Mouse (Mus musculus): ENCODE measurements around the gene Tmem213. TPM values are rescaled to one million over a fixed set of nuclear protein-coding genes. Genes with fewer than 3 reads are reported as not detected.

Gene Tmem213
- not detected in 2 replicates for polyA plus RNA-seq (2015; fragmentation: Nextera tagmentation; extraction: Ambion mirVana)

DNA sequence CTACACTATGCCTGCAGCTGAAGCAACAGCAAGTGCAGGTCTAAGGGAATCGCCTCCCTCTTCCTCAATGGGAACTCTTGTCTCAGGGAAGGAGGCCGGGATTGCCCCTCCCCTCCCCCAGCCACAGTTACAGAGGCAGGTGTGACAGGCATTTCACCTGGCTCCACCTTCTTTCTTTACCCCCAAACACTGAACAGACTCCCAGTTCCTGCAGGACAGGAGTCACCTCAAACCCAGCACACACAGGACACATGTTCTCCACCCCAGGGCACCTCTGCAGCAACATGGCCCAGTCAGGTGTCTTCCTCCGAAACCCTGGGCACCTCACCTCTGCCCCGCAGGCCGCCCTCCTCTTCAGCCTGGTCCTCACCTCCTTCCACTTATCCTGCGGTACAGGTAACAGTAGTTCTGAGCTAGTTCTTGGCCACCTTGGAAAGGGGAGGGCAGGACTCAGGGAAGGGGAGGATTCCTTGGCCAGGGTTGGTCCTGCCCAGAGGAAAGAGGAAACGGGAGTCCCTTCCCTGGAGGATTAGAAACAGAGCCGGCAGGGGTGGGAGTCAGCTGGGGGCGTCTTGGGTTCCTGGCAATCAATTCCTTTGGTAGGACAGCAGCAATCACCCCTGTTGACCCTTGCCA is at the start of gene Tmem213:
Gene Tmem213 (plus strand): TSS at position 96 of the 636 bp plus-strand sequence.
- ATAC-seq (ENCODE audit: low read depth), result no peak
- Histone ChIP-seq H3K27ac (no peak within 1 kb of the TSS), H3K36me3 (no peaks in the 10 kb centered on the region), H3K4me2 (no peak within 1 kb of the TSS), H3K4me1 (replicated peaks) (0 out of 2 replicates have a peak, but pooled peaks cover 3% of the 10 kb centered on the region), H3K9ac (no peak within 1 kb of the TSS), H3K4me3 (replicated peaks) (no peak within 1 kb of the TSS), H3K27me3 (peaks cover 13% of the 10 kb centered on the region; the same call in 1 of the 2 replicates), H3K9me3 (replicated peaks) (no peaks in the 10 kb centered on the region)
- no peak for DNase-seq
- WGBS (ENCODE audit: insufficient replicate concordance), result 22% methylated on average over 9 of the region's 9 CpGs

- H3K4me1 ChIP-seq (replicated peaks), result 0 out of 2 replicates have a peak, but pooled peaks cover under 1% of the 10 kb centered on the region
- 0 out of 2 replicates have a peak, but pooled peaks cover 4% of the 10 kb centered on the region for H3K9me3 ChIP-seq (replicated peaks)
- WGBS (ENCODE audit: insufficient replicate concordance), result 15% methylated on average over 2 of the region's 2 CpGs
- no peak for DNase-seq
- H3K9ac ChIP-seq, result no peak overlapping the region
- ATAC-seq (ENCODE audit: low read depth), result no peak
- H3K27ac ChIP-seq, result no peak overlapping the region
- H3K4me3 ChIP-seq (replicated peaks), result no peak overlapping the region
- H3K27me3 ChIP-seq, result no peaks in the 10 kb centered on the region
- no peak overlapping the region for H3K4me2 ChIP-seq
- H3K36me3 ChIP-seq, result no peaks in the 10 kb centered on the region
These were observed 44.4 kb upstream of the Tmem213 start for GRCm38 (mm10) chr6:38064621-38065020.

DNA sequence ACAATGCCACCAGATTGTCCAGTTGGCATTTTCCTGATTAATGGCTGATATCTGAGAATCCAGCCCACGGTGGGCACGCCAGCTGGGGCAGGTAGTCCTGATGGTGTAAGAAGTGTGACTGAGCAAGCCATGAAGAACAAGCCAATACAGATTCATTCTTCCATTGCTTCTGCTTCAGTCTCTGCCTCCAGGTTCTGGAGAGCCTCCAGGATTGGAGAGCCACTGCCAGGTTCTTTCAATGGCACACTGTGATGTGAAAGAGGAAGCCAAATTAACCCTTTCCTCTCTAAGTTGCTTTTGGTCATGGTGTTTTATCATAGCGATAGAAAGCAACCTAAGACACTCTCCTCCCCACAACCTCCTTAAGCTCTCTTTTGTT is 43.9 kb upstream of the Tmem213 start:
- 61% methylated on average over 3 of the region's 3 CpGs for WGBS (ENCODE audit: insufficient replicate concordance)
- no peaks in the 10 kb centered on the region for H3K36me3 ChIP-seq

DNA sequence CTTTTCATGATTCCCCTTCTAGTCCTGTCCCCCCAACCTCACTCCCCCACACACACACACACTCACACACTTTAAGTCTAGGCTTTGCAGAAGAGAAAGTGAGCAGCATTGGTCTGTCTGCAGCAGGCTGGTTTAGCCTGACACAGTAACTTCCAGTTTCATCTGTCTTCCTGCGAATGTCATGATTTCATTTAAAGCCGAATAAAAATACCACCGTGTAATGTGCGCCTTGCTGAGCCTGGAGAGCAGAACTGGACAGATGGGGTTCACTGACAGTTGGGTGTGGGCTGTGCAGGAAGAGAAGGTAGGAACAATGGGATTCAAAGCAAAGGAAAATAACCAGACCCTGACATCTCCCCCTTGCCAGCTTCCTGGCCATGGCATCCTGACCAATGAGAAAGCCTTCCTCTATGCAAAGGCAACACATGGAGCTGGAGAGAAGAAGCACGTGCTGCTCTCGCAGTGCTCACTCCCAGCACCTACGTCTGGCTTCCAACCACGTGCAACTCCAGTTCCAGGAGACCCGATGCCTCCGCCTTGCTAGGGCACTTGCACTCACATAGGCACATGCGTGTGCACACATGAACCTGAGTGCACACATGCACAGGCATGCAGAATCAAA is 43.4 kb upstream of the Tmem213 start:
- peaks cover 6% of the 10 kb centered on the region; the same call in 1 of the 2 replicates for H3K4me1 ChIP-seq (replicated peaks)
- no peak for ATAC-seq (ENCODE audit: low read depth)
- H3K9me3 ChIP-seq (replicated peaks), result 0 out of 2 replicates have a peak, but pooled peaks cover 4% of the 10 kb centered on the region
- H3K27ac ChIP-seq, result no peak overlapping the region
- no peaks in the 10 kb centered on the region for H3K27me3 ChIP-seq
- no peak overlapping the region for H3K4me3 ChIP-seq (replicated peaks)
- H3K9ac ChIP-seq, result no peak overlapping the region
- DNase-seq, result no peak
- 61% methylated on average over 11 of the region's 11 CpGs for WGBS (ENCODE audit: insufficient replicate concordance)
- H3K4me2 ChIP-seq, result no peak overlapping the region
- no peaks in the 10 kb centered on the region for H3K36me3 ChIP-seq

More for the DNA sequence above, 43.9 kb upstream of the Tmem213 start:
- ATAC-seq (ENCODE audit: low read depth) (no peak), DNase-seq (no peak)
- Histone ChIP-seq H3K9me3 (replicated peaks) (0 out of 2 replicates have a peak, but pooled peaks cover 4% of the 10 kb centered on the region), H3K27me3 (no peaks in the 10 kb centered on the region), H3K27ac (no peak overlapping the region), H3K4me1 (replicated peaks) (0 out of 2 replicates have a peak, but pooled peaks cover 3% of the 10 kb centered on the region), H3K4me2 (no peak overlapping the region), H3K4me3 (replicated peaks) (no peak overlapping the region), H3K9ac (no peak overlapping the region)

DNA sequence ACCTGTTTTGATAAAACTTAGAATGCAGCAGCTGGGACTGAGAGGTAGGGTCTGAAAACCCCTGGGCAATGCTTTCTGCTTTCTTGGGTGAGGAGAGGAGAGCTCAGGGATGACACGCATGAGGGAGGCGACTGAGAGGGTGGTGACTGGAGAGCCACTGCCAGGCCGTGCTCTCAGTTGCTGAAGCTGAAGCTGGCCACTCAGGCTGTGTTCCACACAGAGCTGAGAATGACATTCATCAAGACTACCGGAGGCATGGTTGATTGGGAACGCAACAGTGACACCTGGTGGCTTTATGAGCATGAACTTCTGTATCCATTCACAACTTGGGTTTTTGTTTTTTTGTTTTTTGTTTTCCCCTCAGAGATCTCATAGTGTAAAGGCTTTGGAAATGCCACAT is 42.8 kb upstream of the Tmem213 start:
- ATAC-seq (ENCODE audit: low read depth), result no peak
- 0 out of 2 replicates have a peak, but pooled peaks cover 4% of the 10 kb centered on the region for H3K9me3 ChIP-seq (replicated peaks)
- peaks cover 12% of the 10 kb centered on the region for H3K4me1 ChIP-seq (replicated peaks)
- no peaks in the 10 kb centered on the region for H3K36me3 ChIP-seq
- WGBS (ENCODE audit: insufficient replicate concordance), result 6% methylated on average over 5 of the region's 5 CpGs
- no peak overlapping the region for H3K27ac ChIP-seq
- no peak overlapping the region for H3K9ac ChIP-seq
- DNase-seq, result no peak
- H3K27me3 ChIP-seq, result no peaks in the 10 kb centered on the region
- H3K4me2 ChIP-seq, result no peak overlapping the region
- H3K4me3 ChIP-seq (replicated peaks), result no peak overlapping the region

GRCm38 (mm10) chr6:38071256-38071655 is 37.8 kb upstream of the Tmem213 start:
- ATAC-seq (ENCODE audit: low read depth) (peak; percentile 80), DNase-seq (peak; percentile 5)
- Histone ChIP-seq H3K9ac (no peak overlapping the region), H3K36me3 (no peaks in the 10 kb centered on the region), H3K4me3 (replicated peaks) (no peak overlapping the region), H3K27ac (peak overlapping the region; percentile 18; the same call in 1 of the 2 replicates), H3K4me2 (peak overlapping the region; percentile 21), H3K9me3 (replicated peaks) (no peaks in the 10 kb centered on the region), H3K4me1 (replicated peaks) (peaks cover 27% of the 10 kb centered on the region), H3K27me3 (no peaks in the 10 kb centered on the region)
- 43% methylated on average over 4 of the region's 4 CpGs for WGBS (ENCODE audit: insufficient replicate concordance)

GRCm38 (mm10) chr6:38072137-38072796 is 36.8 kb upstream of the Tmem213 start:
- Histone ChIP-seq H3K4me3 (replicated peaks) (no peak overlapping the region), H3K9ac (no peak overlapping the region), H3K4me2 (no peak overlapping the region), H3K9me3 (replicated peaks) (no peaks in the 10 kb centered on the region), H3K27ac (0 out of 2 replicates have a peak overlapping the region, but pooled peaks have one; percentile 3), H3K27me3 (no peaks in the 10 kb centered on the region), H3K36me3 (no peaks in the 10 kb centered on the region), H3K4me1 (replicated peaks) (peaks cover 27% of the 10 kb centered on the region)
- DNase-seq (no peak), ATAC-seq (ENCODE audit: low read depth) (peak; percentile 66)
- WGBS (ENCODE audit: insufficient replicate concordance), result 44% methylated on average over 5 of the region's 5 CpGs

GRCm38 (mm10) chr6:38073592-38073991 is 35.5 kb upstream of the Tmem213 start:
- Histone ChIP-seq H3K27ac (no peak overlapping the region), H3K4me1 (replicated peaks) (peaks cover 27% of the 10 kb centered on the region), H3K4me2 (no peak overlapping the region), H3K27me3 (no peaks in the 10 kb centered on the region), H3K9ac (no peak overlapping the region), H3K9me3 (replicated peaks) (no peaks in the 10 kb centered on the region), H3K36me3 (no peaks in the 10 kb centered on the region), H3K4me3 (replicated peaks) (no peak overlapping the region)
- DNase-seq (no peak), ATAC-seq (ENCODE audit: low read depth) (no peak)
- WGBS (ENCODE audit: insufficient replicate concordance), result 71% methylated on average over 3 of the region's 3 CpGs

DNA sequence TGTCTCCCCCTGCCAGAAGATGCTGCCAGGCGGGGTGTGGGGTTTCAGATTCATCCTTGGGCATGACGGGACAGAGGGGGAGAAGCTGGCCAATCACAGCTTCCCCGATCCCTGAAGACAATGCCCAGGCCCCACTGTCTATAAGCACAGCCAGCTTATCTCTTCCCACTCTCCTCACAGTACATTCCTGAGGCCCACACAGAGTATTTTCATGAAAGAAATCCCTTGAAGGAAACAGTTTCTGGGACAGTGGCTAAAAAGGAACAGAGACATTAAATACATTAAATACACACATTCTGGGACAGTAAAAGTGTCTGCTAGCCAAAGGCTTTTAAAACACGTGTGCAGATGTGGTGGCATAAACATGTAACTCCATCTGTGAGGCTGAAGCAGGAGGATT is 28.7 kb upstream of the Tmem213 start:
- H3K27ac ChIP-seq, result no peak overlapping the region
- DNase-seq, result no peak

DNA sequence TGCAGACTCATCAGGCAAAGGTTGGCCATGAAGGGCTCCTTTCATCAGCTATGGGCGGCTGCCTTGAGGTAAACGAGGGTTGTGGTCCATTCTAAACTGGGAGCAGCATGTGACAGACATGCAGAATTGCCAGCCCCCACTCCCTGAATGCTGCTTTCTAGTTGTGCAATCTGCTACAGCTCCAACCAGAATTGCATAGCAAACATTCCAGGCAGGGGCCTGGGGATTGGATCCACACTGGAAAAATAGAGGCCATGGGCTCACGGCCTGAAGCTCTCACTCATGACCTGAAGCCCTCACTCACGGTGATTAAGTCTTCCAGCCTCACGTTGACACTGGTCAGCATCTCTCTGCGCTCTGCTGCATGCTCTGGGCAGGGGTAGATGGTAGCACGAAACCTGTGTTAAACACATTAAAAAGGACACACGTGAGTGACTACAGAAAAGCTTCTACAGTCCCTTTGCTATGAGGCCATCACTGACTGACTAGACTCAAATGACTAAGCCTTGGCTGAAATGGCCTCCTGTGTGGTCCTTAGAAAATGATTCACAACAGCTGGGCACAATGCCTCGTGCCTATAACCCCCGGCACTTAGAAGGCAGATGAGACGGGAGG is 27.2 kb upstream of the Tmem213 start:
- Histone ChIP-seq H3K9ac (no peak overlapping the region), H3K9me3 (replicated peaks) (no peaks in the 10 kb centered on the region), H3K4me1 (replicated peaks) (no peaks in the 10 kb centered on the region), H3K4me2 (no peak overlapping the region), H3K4me3 (replicated peaks) (no peak overlapping the region), H3K27me3 (no peaks in the 10 kb centered on the region), H3K36me3 (no peaks in the 10 kb centered on the region), H3K27ac (no peak overlapping the region)
- 61% methylated on average over 11 of the region's 11 CpGs for WGBS (ENCODE audit: insufficient replicate concordance)
- ATAC-seq (ENCODE audit: low read depth) (peak; percentile 31; the same call in 1 of the 2 replicates), DNase-seq (no peak)

More for the DNA sequence above, 28.7 kb upstream of the Tmem213 start:
- no peaks in the 10 kb centered on the region for H3K9me3 ChIP-seq (replicated peaks)
- no peak overlapping the region for H3K9ac ChIP-seq
- no peak overlapping the region for H3K4me3 ChIP-seq (replicated peaks)
- WGBS (ENCODE audit: insufficient replicate concordance), result 51% methylated on average over 4 of the region's 4 CpGs
- no peaks in the 10 kb centered on the region for H3K36me3 ChIP-seq
- H3K27me3 ChIP-seq, result no peaks in the 10 kb centered on the region
- no peak for ATAC-seq (ENCODE audit: low read depth)
- no peak overlapping the region for H3K4me2 ChIP-seq
- no peaks in the 10 kb centered on the region for H3K4me1 ChIP-seq (replicated peaks)

- ATAC-seq (ENCODE audit: low read depth) (no peak), DNase-seq (no peak)
- WGBS (ENCODE audit: insufficient replicate concordance), result 41% methylated on average over 4 of the region's 4 CpGs
- Histone ChIP-seq H3K27me3 (no peaks in the 10 kb centered on the region), H3K36me3 (no peaks in the 10 kb centered on the region), H3K27ac (no peak overlapping the region), H3K4me1 (replicated peaks) (no peaks in the 10 kb centered on the region), H3K4me3 (replicated peaks) (no peak overlapping the region), H3K9me3 (replicated peaks) (no peaks in the 10 kb centered on the region), H3K4me2 (no peak overlapping the region), H3K9ac (no peak overlapping the region)
These were observed 25.9 kb upstream of the Tmem213 start for GRCm38 (mm10) chr6:38083204-38083603.
